Mouse (Mus musculus): ENCODE results near the gene Pdhb. TPM values are rescaled to one million over a fixed set of nuclear protein-coding genes. Genes with fewer than 3 reads are reported as not detected.

The Pdhb gene
- polyA plus RNA-seq, 1 experiment from 2014 or later: 413 TPM

DNA sequence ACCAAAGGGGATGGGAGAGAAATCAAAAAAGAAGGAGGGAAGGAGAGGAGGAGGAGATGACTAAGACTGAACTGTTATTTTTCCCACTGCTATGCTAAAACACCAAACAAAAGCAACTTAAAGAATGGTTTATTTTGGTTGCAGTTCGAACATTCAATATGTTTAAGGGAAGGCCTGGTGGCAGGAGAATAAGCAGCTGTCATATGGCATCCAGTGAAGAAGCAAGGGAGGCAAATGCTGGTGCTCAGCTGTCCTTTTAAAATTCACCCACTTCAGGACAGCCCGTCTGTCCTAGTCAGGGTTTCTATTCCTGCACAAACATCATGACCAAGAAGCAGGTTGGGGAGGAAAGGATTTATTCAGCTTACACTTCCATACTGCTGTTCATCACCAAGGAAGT is 55.5 kb downstream of the Pdhb start:
- H3K27me3 ChIP-seq (ENCODE audit: control insufficient read depth, insufficient read depth, low read length): no peaks in the 10 kb centered on the region
- 80% methylated on average over 2 of the region's 2 CpGs for whole genome bisulfite sequencing (ENCODE audit: insufficient replicate concordance)
- no peak overlapping the region for H3K4me3 ChIP-seq (ENCODE audit: low read depth, low read length)
- H3K27ac ChIP-seq (ENCODE audit: low read depth, low read length): no peak overlapping the region
- H3K4me1 ChIP-seq (ENCODE audit: control insufficient read depth, insufficient read depth, low read length): no peaks in the 10 kb centered on the region
- no peak overlapping the region for H3K9ac ChIP-seq (ENCODE audit: low read depth, low read length)
- H3K36me3 ChIP-seq (ENCODE audit: control insufficient read depth, insufficient read depth, low read length): no peaks in the 10 kb centered on the region
- no peaks in the 10 kb centered on the region for H3K9me3 ChIP-seq (replicated peaks; ENCODE audit: control insufficient read depth, low read length)
- no peak for ATAC-seq (replicated peaks; ENCODE audit: insufficient number of reproducible peaks, low FRiP score, low TSS enrichment)
- H3K4me2 ChIP-seq: no peak overlapping the region

Other genes with a start within 250 kb of the Pdhb start
- 0.33 TPM in 1 of 2 replicates, not detected in the other for gene Gm45521, start 215.7 kb downstream of the Pdhb start, polyA plus RNA-seq (2014; fragmentation: Nextera tagmentation; extraction: Ambion mirVana)
- gene Dnase1l3, start 178.5 kb downstream of the Pdhb start, polyA plus RNA-seq (2014; fragmentation: Nextera tagmentation; extraction: Ambion mirVana): 0.06 TPM in 1 of 2 replicates, not detected in the other
- gene Abhd6, start 170.1 kb downstream of the Pdhb start, polyA plus RNA-seq (2014; fragmentation: Nextera tagmentation; extraction: Ambion mirVana): 9.4 and 10.2 TPM in 2 replicates
- gene Rpp14, start 92.7 kb downstream of the Pdhb start, polyA plus RNA-seq (2014; fragmentation: Nextera tagmentation; extraction: Ambion mirVana): 40.0 and 43.5 TPM in 2 replicates
- 26.6 and 28.8 TPM in 2 replicates for gene Pxk, start 74.8 kb downstream of the Pdhb start, polyA plus RNA-seq (2014; fragmentation: Nextera tagmentation; extraction: Ambion mirVana)
- gene Kctd6, start 41.1 kb upstream of the Pdhb start, polyA plus RNA-seq (2014; fragmentation: Nextera tagmentation; extraction: Ambion mirVana): 7.4 and 8.1 TPM in 2 replicates
- 0.42 and 0.52 TPM in 2 replicates for gene Acox2, start 86.3 kb upstream of the Pdhb start, polyA plus RNA-seq (2014; fragmentation: Nextera tagmentation; extraction: Ambion mirVana)
- gene Fam107a, start 145.0 kb upstream of the Pdhb start, polyA plus RNA-seq (2014; fragmentation: Nextera tagmentation; extraction: Ambion mirVana): 0.23 and 0.30 TPM in 2 replicates
- not detected in 2 replicates for gene Oit1, start 205.7 kb upstream of the Pdhb start, polyA plus RNA-seq (2014; fragmentation: Nextera tagmentation; extraction: Ambion mirVana)